Mouse (Mus musculus) small intestine, adult 2 months (tissue): ENCODE results near the gene Efhd2. TPM values are rescaled to one million over a fixed set of nuclear protein-coding genes. Genes with fewer than 3 reads are reported as not detected.

Experiments
- H3K27ac ChIP-seq: fragments of 200-500 bp; 2 replicates; pipeline ENCODE4 v1.5.1; 2012; ENCODE audit warnings: low read depth, low read length, control low read depth, inconsistent platforms; ENCODE audit not compliant: insufficient read depth
- H3K27me3 ChIP-seq: fragments of 200-500 bp; 2 replicates; pipeline ENCODE4 v1.6.1; 2012; ENCODE audit warnings: mild to moderate bottlenecking, moderate library complexity, low read length, inconsistent platforms; ENCODE audit not compliant: control insufficient read depth, insufficient read depth
- H3K36me3 ChIP-seq: fragments of 200-500 bp; 2 replicates; pipeline ENCODE4 v1.6.1; 2012; ENCODE audit warnings: mild to moderate bottlenecking, low read length, control low read depth, inconsistent platforms; ENCODE audit not compliant: control insufficient read depth, insufficient read depth
- H3K4me1 ChIP-seq: fragments of 200-500 bp; 2 replicates; pipeline ENCODE4 v1.6.1; 2012; ENCODE audit warnings: low read length, inconsistent platforms, mixed read lengths; ENCODE audit not compliant: control insufficient read depth, insufficient read depth, insufficient read length
- H3K4me3 ChIP-seq: fragments of 200-500 bp; 2 replicates; pipeline ENCODE4 v1.5.1; 2012; ENCODE audit warnings: low read depth, mild to moderate bottlenecking, control low read depth, inconsistent platforms, low read length, moderate library complexity
- CTCF ChIP-seq: fragments of 200-500 bp; IDR thresholded peaks from 2 replicates; pipeline ENCODE4 v1.5.1; 2012; ENCODE audit warnings: low read depth, mild to moderate bottlenecking, control low read depth, inconsistent platforms, low read length, moderate library complexity, mixed read lengths; ENCODE audit not compliant: insufficient replicate concordance, insufficient read length; ENCODE audit errors: extremely low read depth
- POLR2A ChIP-seq: fragments of 200-500 bp; IDR thresholded peaks from 2 replicates; pipeline ENCODE4 v1.6.1; 2012; ENCODE audit warnings: low read depth, mild to moderate bottlenecking, control low read depth, inconsistent platforms, low read length, moderate library complexity
- WGBS: fragments of 180-500 bp; shearing (Covaris S2); methylation state at CpG from one replicate; pipeline ENCODE4 v1.1.7; 2018; 5-methylcytosine and 5-hydroxymethylcytosine counted together
- polyA plus RNA-seq: library from polyadenylated mRNA; depleted of rRNA; stranded (reverse); fragments of >200 nt; gene quantifications from 2 replicates; pipeline ENCODE4 v1.2.3, GENCODE M21; 2012

Gene Efhd2
- polyA plus RNA-seq, 1 experiment, result 423 TPM

GRCm38 (mm10) chr4:141902479-141902858, 27.7 kb upstream of the Efhd2 start:
- Histone ChIP-seq H3K27ac (no peak overlapping the region), H3K4me1 (no peaks in the 10 kb centered on the region), H3K36me3 (no peaks in the 10 kb centered on the region), H3K27me3 (no peaks in the 10 kb centered on the region), H3K4me3 (no peak overlapping the region)
- 74% methylated on average over 8 of the region's 8 CpGs for WGBS
- TF ChIP-seq CTCF, result no peak
- TF ChIP-seq POLR2A, result no peak

GRCm38 (mm10) chr4:141901711-141902478, 27.2 kb upstream of the Efhd2 start:
- TF ChIP-seq POLR2A (no peak), CTCF (no peak)
- H3K36me3 ChIP-seq, result no peaks in the 10 kb centered on the region
- H3K4me3 ChIP-seq, result no peak overlapping the region
- no peak overlapping the region for H3K27ac ChIP-seq
- H3K27me3 ChIP-seq, result no peaks in the 10 kb centered on the region
- WGBS, result 88% methylated on average over 17 of the region's 17 CpGs
- H3K4me1 ChIP-seq, result no peaks in the 10 kb centered on the region

DNA sequence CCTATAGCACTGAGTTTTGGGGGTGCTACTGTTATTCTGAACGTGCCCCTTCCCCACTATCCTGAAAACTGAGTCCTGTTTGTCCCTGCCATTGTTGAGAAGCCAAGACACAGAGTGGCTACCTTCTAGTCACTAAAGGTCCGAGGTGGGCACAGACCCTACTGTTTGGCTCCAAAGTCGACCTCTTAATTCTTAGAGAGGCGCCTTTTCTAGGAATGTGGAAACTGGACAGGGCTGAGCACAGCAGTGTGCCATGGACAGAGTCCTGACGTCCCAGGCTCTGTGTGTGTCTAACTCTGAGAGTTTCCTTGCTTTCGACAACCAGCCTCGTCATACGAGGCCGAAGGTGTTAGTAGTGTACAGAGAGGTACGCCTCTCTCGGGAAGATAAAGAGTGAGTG, 25.7 kb upstream of the Efhd2 start:
- no peak for TF ChIP-seq CTCF
- no peak for TF ChIP-seq POLR2A
- Histone ChIP-seq H3K4me3 (no peak overlapping the region), H3K36me3 (no peaks in the 10 kb centered on the region), H3K4me1 (no peaks in the 10 kb centered on the region; the same call in 1 of the 2 replicates), H3K27ac (no peak overlapping the region), H3K27me3 (no peaks in the 10 kb centered on the region)
- WGBS, result 77% methylated on average over 11 of the region's 11 CpGs

- no peak for TF ChIP-seq CTCF
- TF ChIP-seq POLR2A, result no peak
- H3K36me3 ChIP-seq, result no peaks in the 10 kb centered on the region
Observed at GRCm38 (mm10) chr4:141899936-141900335, 25.2 kb upstream of the Efhd2 start.

GRCm38 (mm10) chr4:141898905-141899304, 24.2 kb upstream of the Efhd2 start:
- no peaks in the 10 kb centered on the region; the same call in 1 of the 2 replicates for H3K4me1 ChIP-seq

More at GRCm38 (mm10) chr4:141899936-141900335, 25.2 kb upstream of the Efhd2 start:
- H3K27ac ChIP-seq, result no peak overlapping the region
- WGBS, result 41% methylated on average over 7 of the region's 8 CpGs
- no peaks in the 10 kb centered on the region for H3K27me3 ChIP-seq
- H3K4me1 ChIP-seq, result no peaks in the 10 kb centered on the region; the same call in 1 of the 2 replicates
- H3K4me3 ChIP-seq, result no peak overlapping the region

DNA sequence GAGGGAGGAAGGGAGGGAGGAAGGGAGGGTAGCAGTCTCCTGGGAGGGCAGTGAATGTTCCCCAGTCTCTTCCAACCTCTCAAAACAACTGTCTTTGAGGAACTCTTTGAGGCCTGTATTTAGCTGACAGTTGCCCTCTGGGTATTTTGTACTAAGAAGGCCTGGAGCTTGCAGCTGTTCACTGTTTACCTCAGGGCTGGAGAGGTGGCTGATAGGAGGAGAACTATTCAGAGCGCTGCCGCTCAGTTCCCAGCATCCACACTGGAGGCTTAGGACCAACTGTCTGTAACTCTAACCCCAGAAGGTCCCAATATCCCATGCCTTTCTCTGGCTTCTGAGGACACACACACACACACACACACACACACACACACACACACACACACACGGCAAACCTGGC, 23.1 kb upstream of the Efhd2 start:
- no peak for TF ChIP-seq CTCF
- TF ChIP-seq POLR2A, result no peak
- H3K27me3 ChIP-seq, result no peaks in the 10 kb centered on the region

More at GRCm38 (mm10) chr4:141898905-141899304, 24.2 kb upstream of the Efhd2 start:
- Histone ChIP-seq H3K36me3 (no peaks in the 10 kb centered on the region), H3K27ac (no peak overlapping the region), H3K4me3 (no peak overlapping the region), H3K27me3 (no peaks in the 10 kb centered on the region)
- 89% methylated on average over 8 of the region's 8 CpGs for WGBS
- TF ChIP-seq POLR2A, result no peak
- TF ChIP-seq CTCF, result no peak

DNA sequence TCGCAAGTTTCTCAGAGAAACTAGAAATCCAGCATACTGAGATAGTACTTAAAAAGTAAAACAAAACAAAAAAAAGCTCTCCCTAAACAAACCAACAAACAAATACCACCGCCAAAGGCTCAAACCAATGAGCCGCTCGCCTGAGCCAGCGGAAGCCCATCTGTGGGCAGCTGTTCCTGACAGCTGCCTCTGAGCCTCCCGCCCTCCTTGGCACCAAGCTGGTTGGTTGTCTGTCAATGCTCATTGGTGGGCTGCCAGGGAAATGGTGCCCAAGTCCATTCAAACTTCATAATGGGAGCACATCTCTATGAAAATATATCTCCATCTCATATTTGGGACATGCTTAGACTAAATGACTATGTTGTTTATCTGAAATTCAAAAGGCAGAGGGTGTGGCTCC, 22.5 kb upstream of the Efhd2 start:
- Histone ChIP-seq H3K27ac (no peak overlapping the region), H3K27me3 (no peaks in the 10 kb centered on the region), H3K4me1 (peaks cover 5% of the 10 kb centered on the region), H3K4me3 (no peak overlapping the region), H3K36me3 (no peaks in the 10 kb centered on the region)
- 75% methylated on average over 6 of the region's 6 CpGs for WGBS
- TF ChIP-seq POLR2A (no peak), CTCF (no peak)

More for the DNA sequence above, 23.1 kb upstream of the Efhd2 start:
- Histone ChIP-seq H3K27ac (no peak overlapping the region), H3K4me3 (no peak overlapping the region), H3K36me3 (no peaks in the 10 kb centered on the region), H3K4me1 (peaks cover 2% of the 10 kb centered on the region)
- WGBS, result 58% methylated on average over 3 of the region's 3 CpGs
